Mouse (Mus musculus): Measurements from ENCODE around the gene Macc1.

- TF ChIP-seq CTCF (IDR thresholded peaks at IDR 0.05; ENCODE audit: low read depth, low read length) (no peak), GATA1 (IDR thresholded peaks at IDR 0.05; ENCODE audit: borderline replicate concordance, low read length) (no peak), POLR2AphosphoS5 (IDR thresholded peaks at IDR 0.05; ENCODE audit: insufficient replicate concordance, low read depth, low read length) (no peak), TAL1 (conservative IDR thresholded peaks at IDR 0.05; ENCODE audit: low read depth, low read length) (no peak), GATA2 (IDR thresholded peaks at IDR 0.05; ENCODE audit: borderline replicate concordance, low read depth, low read length) (no peak)
Measured at GRCm38 (mm10) chr12:119426887-119427204, 112.8 kb downstream of the Macc1 start.
